Mouse (Mus musculus) intestine, embryonic 15.5 days (tissue): Measurements from ENCODE around the gene Olfr1058. TPM values are rescaled to one million over a fixed set of nuclear protein-coding genes. Genes with fewer than 3 reads are reported as not detected.
"Not testable (repeated sequence)": the region's sequence is repeated elsewhere in the genome, so short reads cannot be mapped to it uniquely, and the experiment has no call there.

Experiments used
- ATAC-seq: fragments of 200-750 bp; cut with Nextera tagmentation; 2 replicates; pipeline ENCODE4 v1.8.0; 2017; ENCODE audit warnings: moderate TSS enrichment, moderate library complexity
- H3K27ac ChIP-seq: fragments of 300-500 bp; sonication (generic); 2 replicates; pipeline ENCODE4 v1.5.1; 2015; ENCODE audit warnings: mild to moderate bottlenecking, inconsistent platforms
- H3K27me3 ChIP-seq: fragments of 300-500 bp; sonication (generic); replicated peaks from 2 replicates; pipeline ENCODE4 v1.6.1; 2015; ENCODE audit warnings: inconsistent platforms
- H3K36me3 ChIP-seq: fragments of 300-500 bp; sonication (generic); 2 replicates; pipeline ENCODE4 v1.6.1; 2015; ENCODE audit warnings: inconsistent platforms
- H3K4me1 ChIP-seq: fragments of 300-500 bp; sonication (generic); replicated peaks from 2 replicates; pipeline ENCODE4 v1.6.1; 2015; ENCODE audit warnings: inconsistent platforms
- H3K4me2 ChIP-seq: fragments of 300-500 bp; sonication (generic); replicated peaks from 2 replicates; pipeline ENCODE4 v1.6.1; 2015; ENCODE audit warnings: mild to moderate bottlenecking, inconsistent platforms
- H3K4me3 ChIP-seq: fragments of 300-500 bp; sonication (generic); replicated peaks from 2 replicates; pipeline ENCODE4 v1.5.1; 2015; ENCODE audit warnings: inconsistent platforms
- H3K9ac ChIP-seq: fragments of 300-500 bp; sonication (generic); 2 replicates; pipeline ENCODE4 v1.6.1; 2015; ENCODE audit warnings: inconsistent platforms
- H3K9me3 ChIP-seq: fragments of 300-500 bp; sonication (generic); 2 replicates; pipeline ENCODE4 v1.6.1; 2016; ENCODE audit warnings: inconsistent platforms
- WGBS: fragments of 180-500 bp; shearing (Covaris S2); methylation state at CpG from one replicate; pipeline ENCODE4 v1.1.7; 2015; 5-methylcytosine and 5-hydroxymethylcytosine counted together
- polyA plus RNA-seq: library from polyadenylated mRNA; unstranded; fragments of >200 nt; fragmentation: Nextera tagmentation; extraction: Ambion mirVana; gene quantifications from 2 replicates; pipeline ENCODE4 v1.2.1, GENCODE M21; 2015

Olfr1058 gene
- polyA plus RNA-seq: not detected in 2 replicates

DNA sequence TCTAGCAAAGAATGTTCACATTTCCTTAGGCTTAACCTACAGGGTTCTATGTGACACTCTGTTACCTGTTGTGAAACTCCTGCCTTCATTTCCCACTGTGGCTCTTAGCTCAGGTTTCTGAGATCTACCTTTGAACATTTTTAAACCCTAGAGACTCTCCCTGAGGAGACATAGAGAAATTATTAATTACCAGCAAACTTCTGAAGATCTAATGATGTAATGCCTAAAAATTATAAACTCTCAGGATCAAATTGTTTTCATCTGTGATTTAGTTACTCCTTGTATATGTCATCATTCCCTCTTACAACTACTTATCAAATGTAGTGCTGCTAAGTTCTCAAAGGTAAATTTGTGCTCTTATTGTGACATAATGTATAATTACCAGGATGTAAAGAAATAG, at the start of gene Olfr1058:
TSS of gene Olfr1058 (minus strand) at position 101 of the 400 bp plus-strand sequence.
- H3K4me3 ChIP-seq, ATAC-seq, H3K4me1 ChIP-seq, H3K9ac ChIP-seq, H3K9me3 ChIP-seq, H3K36me3 ChIP-seq, H3K27me3 ChIP-seq, H3K4me2 ChIP-seq, H3K27ac ChIP-seq: not testable (repeated sequence)

DNA sequence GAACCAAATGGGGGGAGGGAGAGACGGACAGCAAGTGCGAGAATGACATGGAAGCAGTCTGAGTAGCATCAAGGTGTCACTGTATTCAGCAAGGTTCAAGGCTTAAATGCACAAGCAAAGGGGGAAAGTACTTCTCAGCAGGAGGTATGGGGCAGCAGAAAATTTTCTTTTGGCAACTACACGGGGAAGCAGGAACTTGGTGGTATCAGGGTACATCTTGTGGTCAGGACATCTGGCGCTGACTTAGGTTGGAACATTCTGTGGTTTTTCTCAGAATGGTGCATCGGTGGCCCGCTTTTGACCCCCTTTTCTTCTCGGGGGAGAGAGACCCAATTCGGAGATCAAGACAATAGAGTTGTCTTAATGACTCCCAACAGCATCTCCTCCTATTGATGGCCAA, 40.1 kb upstream of the Olfr1058 start:
- H3K4me1 ChIP-seq, H3K36me3 ChIP-seq, ATAC-seq, H3K9me3 ChIP-seq, H3K4me2 ChIP-seq, H3K27ac ChIP-seq, H3K9ac ChIP-seq, H3K4me3 ChIP-seq, H3K27me3 ChIP-seq: not testable (repeated sequence)
- WGBS: 88% methylated on average over 8 of the region's 8 CpGs

DNA sequence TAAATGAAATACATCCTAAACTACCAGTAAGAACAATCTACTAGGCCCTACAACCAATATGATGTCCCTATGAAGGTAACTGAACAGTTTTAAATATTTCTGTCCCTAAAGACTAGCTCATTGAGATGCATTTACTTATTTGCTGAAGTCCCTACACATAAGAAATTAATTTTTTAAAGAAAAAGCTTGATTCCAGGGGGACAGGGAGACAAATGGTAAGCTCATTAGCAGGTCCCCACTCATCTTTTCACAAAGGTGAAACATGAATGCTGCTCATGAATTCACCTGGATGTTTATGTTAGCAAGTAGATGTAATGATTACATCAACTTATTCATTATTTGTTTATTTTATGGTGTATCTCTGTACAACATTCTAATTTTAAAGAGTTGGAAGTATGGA, 38.3 kb upstream of the Olfr1058 start, which contains the start of gene Olfr1062:
TSS of gene Olfr1062 (minus strand) at position 101 of the 400 bp plus-strand sequence.
- not testable (repeated sequence) for ATAC-seq, H3K9ac ChIP-seq, H3K9me3 ChIP-seq, H3K27me3 ChIP-seq, H3K4me1 ChIP-seq, H3K4me3 ChIP-seq, H3K27ac ChIP-seq, H3K4me2 ChIP-seq, H3K36me3 ChIP-seq

DNA sequence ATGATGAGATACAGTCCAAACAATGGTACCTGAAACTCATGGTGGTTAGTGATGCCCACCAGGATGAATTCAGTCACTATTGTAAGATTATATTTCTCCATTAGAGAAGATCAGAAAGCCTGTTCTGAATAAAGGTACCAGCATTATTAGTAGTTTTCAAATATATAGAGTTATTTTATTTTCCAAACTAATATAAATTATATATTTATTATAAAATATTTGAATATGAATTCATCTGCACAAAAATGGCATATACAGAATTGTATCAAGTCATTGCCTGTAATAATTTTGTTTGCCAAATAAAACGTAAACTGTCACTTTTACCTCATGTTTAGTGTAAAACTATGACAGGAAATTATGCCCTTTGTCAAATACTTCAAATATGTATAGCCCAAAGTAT, 25.6 kb upstream of the Olfr1058 start, which contains the start of gene Olfr1061:
TSS of gene Olfr1061 (minus strand) at position 101 of the 400 bp plus-strand sequence.
- no peak for ATAC-seq
- no peaks in the 10 kb centered on the region for H3K9me3 ChIP-seq
- H3K4me2 ChIP-seq: no peak within 1 kb of the TSS
- no peak within 1 kb of the TSS for H3K4me3 ChIP-seq
- 84% methylated on average over 1 of the region's 1 CpGs for WGBS
- no peaks in the 10 kb centered on the region for H3K27me3 ChIP-seq
- H3K27ac ChIP-seq: no peak within 1 kb of the TSS
- H3K4me1 ChIP-seq: no peaks in the 10 kb centered on the region
- no peak within 1 kb of the TSS for H3K9ac ChIP-seq
- H3K36me3 ChIP-seq: no peaks in the 10 kb centered on the region

DNA sequence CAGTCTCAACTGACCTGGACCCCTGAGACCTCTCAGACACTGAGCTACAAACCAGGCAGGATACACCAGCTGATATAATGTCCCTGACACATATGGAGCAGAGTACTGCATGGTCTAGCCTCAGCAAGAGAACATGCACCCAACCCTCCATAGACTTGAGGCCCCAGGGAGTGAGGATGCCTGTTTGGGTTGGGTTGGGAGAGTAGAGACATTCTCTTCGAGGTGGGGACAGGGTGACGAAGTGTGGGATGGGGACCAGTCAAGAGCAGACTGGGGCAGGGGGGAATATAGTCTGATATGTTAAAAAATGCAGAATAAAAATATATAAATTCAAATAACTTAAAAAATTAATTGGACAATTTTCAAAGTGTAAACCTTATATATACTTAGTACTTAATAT, 6.8 kb upstream of the Olfr1058 start:
- H3K27me3 ChIP-seq: no peaks in the 10 kb centered on the region
- no peaks in the 10 kb centered on the region for H3K9me3 ChIP-seq
- no peak overlapping the region for H3K9ac ChIP-seq
- 85% methylated on average over 2 of the region's 2 CpGs for whole genome bisulfite sequencing
- H3K4me2 ChIP-seq: no peak overlapping the region
- no peak overlapping the region for H3K27ac ChIP-seq
- no peaks in the 10 kb centered on the region for H3K4me1 ChIP-seq
- H3K4me3 ChIP-seq: no peak overlapping the region
- no peak for ATAC-seq
- H3K36me3 ChIP-seq: no peaks in the 10 kb centered on the region

DNA sequence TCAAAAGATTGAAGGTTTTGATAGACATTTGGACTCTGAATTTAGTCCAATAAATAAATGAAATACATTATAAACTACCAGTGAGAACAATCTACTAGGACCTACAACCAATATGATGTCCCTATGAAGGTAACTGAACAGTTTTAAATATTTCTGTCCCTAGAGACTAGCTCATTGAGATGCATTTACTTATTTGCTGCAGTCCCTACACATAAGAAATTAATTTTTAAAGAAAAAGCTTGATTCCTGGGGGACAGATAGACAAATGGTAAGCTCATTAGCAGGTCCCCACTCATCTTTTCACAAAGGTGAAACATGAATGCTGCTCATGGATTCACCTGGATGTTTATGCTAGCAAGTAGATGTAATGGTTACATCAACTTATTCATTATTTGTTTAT, 10.1 kb downstream of the Olfr1058 start, which contains the start of gene Olfr1057:
TSS of gene Olfr1057 (minus strand) at position 101 of the 400 bp plus-strand sequence.
- Histone ChIP-seq H3K36me3 (no peaks in the 10 kb centered on the region), H3K4me3 (no peak within 1 kb of the TSS), H3K27ac (no peak within 1 kb of the TSS), H3K4me1 (no peaks in the 10 kb centered on the region), H3K9me3 (no peaks in the 10 kb centered on the region), H3K27me3 (no peaks in the 10 kb centered on the region), H3K4me2 (no peak within 1 kb of the TSS), H3K9ac (no peak within 1 kb of the TSS)
- ATAC-seq: no peak

DNA sequence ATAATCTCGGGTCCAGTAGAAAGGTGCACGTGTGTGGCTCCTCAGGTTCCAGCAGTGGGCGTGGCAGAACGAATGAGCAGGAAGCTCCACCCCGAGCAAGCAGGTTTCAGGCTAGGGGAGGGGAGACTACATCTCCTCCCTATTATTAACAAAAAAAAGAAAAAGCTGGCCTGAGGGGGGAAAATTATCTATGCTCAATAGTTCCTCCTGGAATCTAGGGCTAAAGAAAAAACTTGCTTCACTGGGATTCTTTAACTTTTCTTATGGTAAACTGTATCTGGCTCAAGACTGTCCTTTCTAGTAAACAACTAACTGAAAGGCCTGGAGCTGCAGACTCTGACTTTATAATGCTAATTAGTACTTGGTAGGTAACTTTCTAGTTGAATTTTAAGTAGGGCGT, 22.0 kb downstream of the Olfr1058 start:
- not testable (repeated sequence) for H3K4me1 ChIP-seq, H3K4me3 ChIP-seq, H3K9ac ChIP-seq, H3K36me3 ChIP-seq, H3K27ac ChIP-seq, H3K4me2 ChIP-seq, ATAC-seq, H3K27me3 ChIP-seq, H3K9me3 ChIP-seq
- WGBS: no CpG with 5 or more reads among the region's 6 CpGs

DNA sequence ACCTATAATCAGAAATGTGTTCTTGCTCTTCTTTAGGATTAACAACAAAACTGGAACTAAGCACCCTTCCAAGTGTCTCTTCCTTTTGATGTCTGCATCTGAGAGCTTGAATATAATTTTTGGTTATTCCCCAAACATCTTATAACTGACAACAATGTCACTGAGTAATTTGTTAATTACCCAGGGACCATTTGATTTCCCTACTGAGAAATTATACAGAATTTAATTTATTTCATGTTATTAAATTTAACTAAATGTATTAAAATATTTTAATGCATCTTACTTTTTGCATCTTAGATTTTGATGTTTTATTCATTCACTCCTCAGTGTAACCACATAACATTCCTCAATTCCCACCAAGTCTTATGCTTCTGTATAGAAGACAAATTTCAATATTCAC, 26.0 kb downstream of the Olfr1058 start, which contains the start of gene Olfr1056:
TSS of gene Olfr1056 (minus strand) at position 101 of the 400 bp plus-strand sequence.
- H3K9me3 ChIP-seq: no peaks in the 10 kb centered on the region
- no peak within 1 kb of the TSS for H3K9ac ChIP-seq
- no peak within 1 kb of the TSS for H3K4me3 ChIP-seq
- no peaks in the 10 kb centered on the region for H3K27me3 ChIP-seq
- ATAC-seq: no peak
- H3K36me3 ChIP-seq: no peaks in the 10 kb centered on the region
- no peak within 1 kb of the TSS for H3K4me2 ChIP-seq
- H3K4me1 ChIP-seq: no peaks in the 10 kb centered on the region
- H3K27ac ChIP-seq: no peak within 1 kb of the TSS

DNA sequence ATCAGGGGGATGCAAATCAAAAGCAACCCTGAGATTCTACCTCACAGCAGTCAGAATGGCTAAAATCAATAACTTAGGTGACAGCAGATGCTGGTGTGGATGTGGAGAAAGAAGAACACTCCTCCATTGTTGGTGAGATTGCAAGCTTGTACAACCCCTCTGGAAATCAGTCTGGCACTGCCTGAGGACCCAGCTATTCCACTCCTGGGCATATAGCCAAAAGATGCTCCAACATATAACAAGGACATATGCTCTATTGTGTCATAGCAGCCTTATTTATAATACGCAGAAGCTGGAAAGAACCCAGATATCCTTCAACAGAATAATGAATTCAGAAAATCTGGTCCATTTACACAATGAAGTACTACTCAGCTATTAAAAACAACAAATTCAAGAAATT, 36.6 kb downstream of the Olfr1058 start:
- WGBS: 74% methylated on average over 1 of the region's 1 CpGs
- H3K27ac ChIP-seq, H3K4me1 ChIP-seq, H3K9ac ChIP-seq, H3K4me2 ChIP-seq, H3K9me3 ChIP-seq, ATAC-seq, H3K27me3 ChIP-seq, H3K36me3 ChIP-seq, H3K4me3 ChIP-seq: not testable (repeated sequence)

DNA sequence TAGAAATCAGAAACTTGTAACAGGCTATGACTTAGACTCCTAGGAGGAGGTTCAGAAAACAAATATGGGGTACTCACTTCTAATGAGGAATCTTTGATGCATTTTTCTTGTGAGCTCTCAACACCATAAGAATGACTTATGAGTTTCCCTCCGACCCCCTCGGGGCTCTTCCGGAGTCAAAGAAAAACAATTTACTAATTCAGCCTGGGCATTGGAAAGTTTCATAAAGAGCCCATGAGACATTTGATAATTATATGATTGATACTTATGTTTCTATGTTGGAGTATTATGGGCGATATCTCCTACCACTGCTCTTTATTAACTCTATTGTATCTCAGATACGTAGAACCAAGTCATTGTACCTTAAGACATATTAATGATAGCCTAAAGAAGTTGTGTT, 38.2 kb downstream of the Olfr1058 start, which contains the start of gene Olfr1055:
TSS of gene Olfr1055 (minus strand) at position 101 of the 400 bp plus-strand sequence.
- Histone ChIP-seq H3K4me3 (no peak within 1 kb of the TSS), H3K4me1 (no peaks in the 10 kb centered on the region), H3K9ac (no peak within 1 kb of the TSS), H3K4me2 (no peak within 1 kb of the TSS), H3K36me3 (no peaks in the 10 kb centered on the region), H3K27me3 (no peaks in the 10 kb centered on the region), H3K9me3 (no peaks in the 10 kb centered on the region), H3K27ac (no peak within 1 kb of the TSS)
- no peak for ATAC-seq
- 85% methylated on average over 5 of the region's 5 CpGs for WGBS

DNA sequence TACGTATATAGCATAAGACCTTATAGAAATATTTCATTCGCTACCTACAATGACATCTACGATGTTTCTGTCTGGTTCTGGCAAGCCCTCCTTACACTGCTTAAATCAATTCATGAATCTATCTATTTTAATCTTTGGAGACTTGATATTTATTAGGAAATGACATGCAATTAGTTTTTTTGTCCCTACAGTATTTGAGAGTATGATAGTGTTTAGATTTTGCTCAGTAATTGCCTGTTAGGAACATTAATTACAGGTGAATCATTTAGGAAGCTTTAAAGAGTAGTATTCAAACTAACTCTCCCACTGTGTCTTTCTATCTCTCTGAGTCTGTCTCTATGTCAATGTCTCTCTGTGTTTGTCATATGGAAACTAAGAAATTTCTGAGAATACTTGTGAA, 53.0 kb downstream of the Olfr1058 start, which contains the start of gene Olfr1054:
TSS of gene Olfr1054 (minus strand) at position 101 of the 400 bp plus-strand sequence.
- no peak within 1 kb of the TSS for H3K4me2 ChIP-seq
- 82% methylated on average over 3 of the region's 3 CpGs for WGBS
- no peaks in the 10 kb centered on the region for H3K9me3 ChIP-seq
- H3K36me3 ChIP-seq: no peaks in the 10 kb centered on the region
- H3K27me3 ChIP-seq: no peaks in the 10 kb centered on the region
- H3K9ac ChIP-seq: no peak within 1 kb of the TSS
- ATAC-seq: no peak
- no peak within 1 kb of the TSS for H3K27ac ChIP-seq
- no peak within 1 kb of the TSS for H3K4me3 ChIP-seq
- no peaks in the 10 kb centered on the region for H3K4me1 ChIP-seq
